Mouse (Mus musculus) erythroblast, embryonic 14.5 days (primary cell): ENCODE data around the gene Ankrd39. TPM values are rescaled to one million over a fixed set of nuclear protein-coding genes. Genes with fewer than 3 reads are reported as not detected.

Experiments
- H3K27me3 ChIP-seq: 2 replicates; pipeline ENCODE4 v1.6.1; 2012; ENCODE audit warnings: inconsistent platforms; ENCODE audit not compliant: control insufficient read depth
- H3K36me3 ChIP-seq: 2 replicates; pipeline ENCODE4 v1.6.1; 2012; ENCODE audit warnings: mild to moderate bottlenecking, inconsistent platforms; ENCODE audit not compliant: control insufficient read depth
- H3K4me1 ChIP-seq: 2 replicates; pipeline ENCODE4 v1.6.1; 2012; ENCODE audit warnings: inconsistent platforms; ENCODE audit not compliant: control insufficient read depth
- H3K4me3 ChIP-seq: replicated peaks from 2 replicates; pipeline ENCODE3; 2012; ENCODE audit warnings: moderate library complexity, mild to moderate bottlenecking, inconsistent platforms
- H3K9me3 ChIP-seq: 2 replicates; pipeline ENCODE4 v1.6.1; 2012; ENCODE audit warnings: low read length, inconsistent platforms, mixed read lengths; ENCODE audit not compliant: control insufficient read depth
- GATA1 ChIP-seq: IDR thresholded peaks from 2 replicates; pipeline ENCODE4 v1.6.1; 2012; ENCODE audit warnings: low read length, inconsistent platforms, mixed read lengths
- TAL1 ChIP-seq: IDR thresholded peaks from 3 replicates; pipeline ENCODE4 v1.6.1; 2012; ENCODE audit warnings: low read length, inconsistent platforms, mixed read lengths
- polyA plus RNA-seq: library from polyadenylated mRNA; stranded (reverse); fragments of >175 nt; gene quantifications from 2 replicates; pipeline ENCODE4 v1.2.3, GENCODE M21; 2012

Ankrd39 gene
- polyA plus RNA-seq, 1 experiment: 0.45 TPM

GRCm38 (mm10) chr1:36573524-36573923, 26.3 kb upstream of the Ankrd39 start:
- Histone ChIP-seq H3K4me3 (no peak overlapping the region), H3K27me3 (no peaks in the 10 kb centered on the region; the same call in 1 of the 2 replicates)

GRCm38 (mm10) chr1:36572709-36573108, 25.5 kb upstream of the Ankrd39 start:
- no peak overlapping the region for H3K4me3 ChIP-seq
- no peak for TF ChIP-seq GATA1
- no peak for TF ChIP-seq TAL1
- H3K27me3 ChIP-seq: no peaks in the 10 kb centered on the region; the same call in 1 of the 2 replicates
- H3K4me1 ChIP-seq: no peaks in the 10 kb centered on the region; the same call in 1 of the 2 replicates
- H3K9me3 ChIP-seq: no peaks in the 10 kb centered on the region
- no peaks in the 10 kb centered on the region for H3K36me3 ChIP-seq

More at GRCm38 (mm10) chr1:36573524-36573923, 26.3 kb upstream of the Ankrd39 start:
- TF ChIP-seq TAL1 (no peak), GATA1 (no peak)
- H3K36me3 ChIP-seq: no peaks in the 10 kb centered on the region
- no peaks in the 10 kb centered on the region; the same call in 1 of the 2 replicates for H3K4me1 ChIP-seq
- no peaks in the 10 kb centered on the region for H3K9me3 ChIP-seq

GRCm38 (mm10) chr1:36572140-36572700, 25.0 kb upstream of the Ankrd39 start:
- no peaks in the 10 kb centered on the region; the same call in 1 of the 2 replicates for H3K4me1 ChIP-seq
- no peaks in the 10 kb centered on the region for H3K36me3 ChIP-seq
- no peak overlapping the region for H3K4me3 ChIP-seq
- TF ChIP-seq GATA1: no peak
- no peak for TF ChIP-seq TAL1
- H3K9me3 ChIP-seq: no peaks in the 10 kb centered on the region
- H3K27me3 ChIP-seq: no peaks in the 10 kb centered on the region; the same call in 1 of the 2 replicates

- no peaks in the 10 kb centered on the region for H3K36me3 ChIP-seq
- no peaks in the 10 kb centered on the region; the same call in 1 of the 2 replicates for H3K27me3 ChIP-seq
- no peak overlapping the region for H3K4me3 ChIP-seq
- no peaks in the 10 kb centered on the region for H3K4me1 ChIP-seq
- TF ChIP-seq GATA1: no peak
- no peak for TF ChIP-seq TAL1
- no peaks in the 10 kb centered on the region for H3K9me3 ChIP-seq
These were observed 24.4 kb upstream of the Ankrd39 start for GRCm38 (mm10) chr1:36571627-36572026.

GRCm38 (mm10) chr1:36570320-36570719, 23.1 kb upstream of the Ankrd39 start:
- Histone ChIP-seq H3K36me3 (no peaks in the 10 kb centered on the region), H3K9me3 (no peaks in the 10 kb centered on the region), H3K4me1 (no peaks in the 10 kb centered on the region), H3K27me3 (no peaks in the 10 kb centered on the region; the same call in 1 of the 2 replicates), H3K4me3 (no peak overlapping the region)
- no peak for TF ChIP-seq GATA1
- TF ChIP-seq TAL1: no peak

- no peaks in the 10 kb centered on the region for H3K36me3 ChIP-seq
- no peaks in the 10 kb centered on the region for H3K4me1 ChIP-seq
- no peaks in the 10 kb centered on the region; the same call in 1 of the 2 replicates for H3K27me3 ChIP-seq
- TF ChIP-seq TAL1: no peak
- TF ChIP-seq GATA1: no peak
- H3K9me3 ChIP-seq: no peaks in the 10 kb centered on the region
- H3K4me3 ChIP-seq: no peak overlapping the region
These were observed 22.5 kb upstream of the Ankrd39 start for GRCm38 (mm10) chr1:36569694-36570276.

GRCm38 (mm10) chr1:36568776-36569175, 21.5 kb upstream of the Ankrd39 start:
- H3K27me3 ChIP-seq: peaks cover 3% of the 10 kb centered on the region
- H3K4me1 ChIP-seq: no peaks in the 10 kb centered on the region
- H3K36me3 ChIP-seq: no peaks in the 10 kb centered on the region
- no peak overlapping the region for H3K4me3 ChIP-seq
- no peaks in the 10 kb centered on the region for H3K9me3 ChIP-seq
- TF ChIP-seq GATA1: no peak
- no peak for TF ChIP-seq TAL1

GRCm38 (mm10) chr1:36567818-36568603, 20.8 kb upstream of the Ankrd39 start:
- Histone ChIP-seq H3K36me3 (no peaks in the 10 kb centered on the region), H3K4me3 (no peak overlapping the region), H3K9me3 (no peaks in the 10 kb centered on the region), H3K27me3 (peaks cover 4% of the 10 kb centered on the region), H3K4me1 (peaks cover 3% of the 10 kb centered on the region)
- TF ChIP-seq GATA1 (no peak), TAL1 (no peak)

GRCm38 (mm10) chr1:36566425-36566824, 19.2 kb upstream of the Ankrd39 start:
- H3K4me1 ChIP-seq: peaks cover 7% of the 10 kb centered on the region
- H3K9me3 ChIP-seq: no peaks in the 10 kb centered on the region
- H3K4me3 ChIP-seq: no peak overlapping the region
- H3K36me3 ChIP-seq: no peaks in the 10 kb centered on the region
- TF ChIP-seq GATA1 (no peak), TAL1 (no peak)
- peaks cover 12% of the 10 kb centered on the region for H3K27me3 ChIP-seq
